In genomic region chr17:83276000-83276891, GRCm38 (mm10) we compare ENCODE assay signal across 8 mouse cellular contexts.
DNase-seq lines count a peak whose midpoint lies in the region; ATAC-seq and TF ChIP-seq lines count a peak whose summit lies in the region.

No protein-coding gene starts in this region.

- peak; percentile 85 for DNase-seq in A20 (ENCODE audit: low read depth, low spot score)
- peak; percentile 88 for DNase-seq in adrenal gland, postnatal 14 days
- peak; percentile 73 for DNase-seq in forebrain, embryonic 10.5 days (ENCODE audit: extremely low spot score, low spot score)
- peak; percentile 92 for DNase-seq in kidney, postnatal 0 days (ENCODE audit: low spot score)
- DNase-seq in liver, embryonic 14.5 days (ENCODE audit: low read depth in 3 of 3, low spot score in 3 of 3): peak in 1 of 3 experiments; percentile 36
- peak; percentile 61 to 76 for DNase-seq in natural killer cell, adult 2 months (ENCODE audit: low spot score in 2 of 2)

- peaks cover 57% of the 10 kb centered on the region for H3K4me1 ChIP-seq in forebrain, embryonic 10.5 days
- H3K4me1 ChIP-seq in heart, embryonic 13.5 days: peaks cover 60% of the 10 kb centered on the region
- peaks cover 21% of the 10 kb centered on the region for H3K4me1 ChIP-seq in kidney, postnatal 0 days (replicated peaks; ENCODE audit: insufficient read depth, low read length)
- peaks cover 3 to 15% of the 10 kb centered on the region in 2 experiments; a peak in 2 of 4 replicates for H3K4me1 ChIP-seq in liver, embryonic 14.5 days (replicated peaks; ENCODE audit: control insufficient read depth in 2 of 2, insufficient read depth in 2 of 2, low read length in 1 of 2)
- H3K4me1 ChIP-seq in stomach, embryonic 14.5 days (ENCODE audit: control insufficient read depth, insufficient read depth, low read length): peaks cover 21% of the 10 kb centered on the region

- H3K9me3 ChIP-seq in forebrain, embryonic 10.5 days: no peaks in the 10 kb centered on the region
- H3K9me3 ChIP-seq in heart, embryonic 13.5 days: no peaks in the 10 kb centered on the region
- no peaks in the 10 kb centered on the region for H3K9me3 ChIP-seq in kidney, postnatal 0 days (replicated peaks; ENCODE audit: low read length)
- H3K9me3 ChIP-seq in liver, embryonic 14.5 days (ENCODE audit: control insufficient read depth, low read length): no peaks in the 10 kb centered on the region
- H3K9me3 ChIP-seq in stomach, embryonic 14.5 days (ENCODE audit: control insufficient read depth, low read depth, low read length): no peaks in the 10 kb centered on the region

- 6% methylated on average over 64 of the region's 64 CpGs for WGBS in forebrain, embryonic 10.5 days
- WGBS in heart, embryonic 13.5 days: under 1% methylated on average over 64 of the region's 64 CpGs
- WGBS in kidney, postnatal 0 days: 3% methylated on average over 39 of the region's 64 CpGs
- WGBS in liver, embryonic 14.5 days (ENCODE audit: insufficient replicate concordance): 3% methylated on average over 53 of the region's 64 CpGs
- WGBS in stomach, embryonic 14.5 days: 2% methylated on average over 64 of the region's 64 CpGs

- peak overlapping the region; percentile 88 for H3K9ac ChIP-seq in heart, embryonic 13.5 days
- peak overlapping the region; percentile 63 for H3K9ac ChIP-seq in kidney, postnatal 0 days (ENCODE audit: low read depth, low read length)
- H3K9ac ChIP-seq in liver, embryonic 14.5 days (replicated peaks): peak overlapping the region; percentile 34
- peak overlapping the region; percentile 50 for H3K9ac ChIP-seq in stomach, embryonic 14.5 days (replicated peaks; ENCODE audit: low read depth, low read length)

- peak overlapping the region; percentile 89 for H3K27ac ChIP-seq in forebrain, embryonic 10.5 days
- peak overlapping the region; percentile 98 for H3K27ac ChIP-seq in heart, embryonic 13.5 days (replicated peaks)
- H3K27ac ChIP-seq in kidney, postnatal 0 days: peak overlapping the region; percentile 85
- peak overlapping the region; percentile 14; the same call in 1 of the 2 replicates for H3K27ac ChIP-seq in liver, embryonic 14.5 days
- peak overlapping the region; percentile 84 for H3K27ac ChIP-seq in stomach, embryonic 14.5 days (ENCODE audit: low read length)

- H3K27me3 ChIP-seq in forebrain, embryonic 10.5 days (ENCODE audit: poor library complexity, severe bottlenecking): peaks cover 50% of the 10 kb centered on the region
- no peaks in the 10 kb centered on the region for H3K27me3 ChIP-seq in heart, embryonic 13.5 days (replicated peaks)
- H3K27me3 ChIP-seq in kidney, postnatal 0 days (ENCODE audit: insufficient read depth, low read length): 0 out of 2 replicates have a peak, but pooled peaks cover 6% of the 10 kb centered on the region
- H3K27me3 ChIP-seq in liver, embryonic 14.5 days (ENCODE audit: control insufficient read depth, insufficient read depth, low read length): peaks cover 16% of the 10 kb centered on the region
- no peaks in the 10 kb centered on the region for H3K27me3 ChIP-seq in stomach, embryonic 14.5 days (ENCODE audit: control insufficient read depth, insufficient read depth, low read length)

- peak; percentile 26; the same call in 1 of the 2 replicates for TF ChIP-seq CTCF in kidney, postnatal 0 days (IDR thresholded peaks at IDR 0.05; ENCODE audit: low read depth)
- TF ChIP-seq CTCF in liver, embryonic 14.5 days (IDR thresholded peaks at IDR 0.05; ENCODE audit: low read depth): no peak

- peak overlapping the region; percentile 69 for H3K4me3 ChIP-seq in forebrain, embryonic 10.5 days
- peak overlapping the region; percentile 56 for H3K4me3 ChIP-seq in heart, embryonic 13.5 days
- H3K4me3 ChIP-seq in kidney, postnatal 0 days (replicated peaks; ENCODE audit: low read depth, low read length): peak overlapping the region; percentile 40
- peak overlapping the region; percentile 20 to 52 for H3K4me3 ChIP-seq in liver, embryonic 14.5 days (ENCODE audit: insufficient read depth in 1 of 2, low read depth in 2 of 2, low read length in 2 of 2)
- peak overlapping the region; percentile 39 for H3K4me3 ChIP-seq in stomach, embryonic 14.5 days (ENCODE audit: low read depth, low read length)

- peak; percentile 54; the same call in 1 of the 2 replicates for ATAC-seq in heart, embryonic 13.5 days (ENCODE audit: extremely low read depth, insufficient number of reproducible peaks, low FRiP score, low TSS enrichment)
- ATAC-seq in kidney, postnatal 0 days (replicated peaks; ENCODE audit: low FRiP score, low read depth): peak; percentile 80
- ATAC-seq in liver, embryonic 14.5 days (ENCODE audit: insufficient read depth): peak; percentile 49
- ATAC-seq in stomach, embryonic 14.5 days (ENCODE audit: insufficient number of reproducible peaks, insufficient read depth, low FRiP score, low read depth): peak; percentile 70

- no peaks in the 10 kb centered on the region for H3K36me3 ChIP-seq in forebrain, embryonic 10.5 days (replicated peaks)
- no peaks in the 10 kb centered on the region for H3K36me3 ChIP-seq in heart, embryonic 13.5 days
- no peaks in the 10 kb centered on the region for H3K36me3 ChIP-seq in kidney, postnatal 0 days (ENCODE audit: insufficient read depth, low read length)
- H3K36me3 ChIP-seq in liver, embryonic 14.5 days (replicated peaks; ENCODE audit: control insufficient read depth, insufficient read depth, low read depth): no peaks in the 10 kb centered on the region
- no peaks in the 10 kb centered on the region for H3K36me3 ChIP-seq in stomach, embryonic 14.5 days (ENCODE audit: control insufficient read depth, insufficient read depth, low read length)

- H3K4me2 ChIP-seq in heart, embryonic 13.5 days: peak overlapping the region; percentile 84
- H3K4me2 ChIP-seq in kidney, postnatal 0 days (ENCODE audit: low read length): peak overlapping the region; percentile 78
- H3K4me2 ChIP-seq in liver, embryonic 14.5 days (ENCODE audit: low read depth): peak overlapping the region; percentile 65
- H3K4me2 ChIP-seq in stomach, embryonic 14.5 days (replicated peaks; ENCODE audit: low read depth, low read length): peak overlapping the region; percentile 85

- TF ChIP-seq EP300 in liver, embryonic 14.5 days (IDR thresholded peaks at IDR 0.05; ENCODE audit: low read depth): no peak

Comparison
In these comparisons a context has a peak if more than half of its experiments do, and no peak if none do; other contexts are left out.
1. H3K27ac ChIP-seq: peak in every context shown above with its lines; median percentile 98 in heart, embryonic 13.5 days; 89 in forebrain, embryonic 10.5 days; 85 in kidney, postnatal 0 days; 84 in stomach, embryonic 14.5 days; 14 in liver, embryonic 14.5 days.
2. H3K9ac ChIP-seq: peak in every context shown above with its lines; median percentile 88 in heart, embryonic 13.5 days; 63 in kidney, postnatal 0 days; 50 in stomach, embryonic 14.5 days; 34 in liver, embryonic 14.5 days.